Mouse (Mus musculus) brain, embryonic 18.5 days (tissue): ENCODE data around the gene Ak4.
"Not testable (repeated sequence)": the region's sequence is repeated elsewhere in the genome, so short reads cannot be mapped to it uniquely, and the experiment has no call there.

Source experiments
- DNase-seq: peaks from one replicate; pipeline ENCODE4 v3.0.0-alpha.2; 2012; ENCODE audit warnings: low read depth, low spot score

Ak4 gene

DNA sequence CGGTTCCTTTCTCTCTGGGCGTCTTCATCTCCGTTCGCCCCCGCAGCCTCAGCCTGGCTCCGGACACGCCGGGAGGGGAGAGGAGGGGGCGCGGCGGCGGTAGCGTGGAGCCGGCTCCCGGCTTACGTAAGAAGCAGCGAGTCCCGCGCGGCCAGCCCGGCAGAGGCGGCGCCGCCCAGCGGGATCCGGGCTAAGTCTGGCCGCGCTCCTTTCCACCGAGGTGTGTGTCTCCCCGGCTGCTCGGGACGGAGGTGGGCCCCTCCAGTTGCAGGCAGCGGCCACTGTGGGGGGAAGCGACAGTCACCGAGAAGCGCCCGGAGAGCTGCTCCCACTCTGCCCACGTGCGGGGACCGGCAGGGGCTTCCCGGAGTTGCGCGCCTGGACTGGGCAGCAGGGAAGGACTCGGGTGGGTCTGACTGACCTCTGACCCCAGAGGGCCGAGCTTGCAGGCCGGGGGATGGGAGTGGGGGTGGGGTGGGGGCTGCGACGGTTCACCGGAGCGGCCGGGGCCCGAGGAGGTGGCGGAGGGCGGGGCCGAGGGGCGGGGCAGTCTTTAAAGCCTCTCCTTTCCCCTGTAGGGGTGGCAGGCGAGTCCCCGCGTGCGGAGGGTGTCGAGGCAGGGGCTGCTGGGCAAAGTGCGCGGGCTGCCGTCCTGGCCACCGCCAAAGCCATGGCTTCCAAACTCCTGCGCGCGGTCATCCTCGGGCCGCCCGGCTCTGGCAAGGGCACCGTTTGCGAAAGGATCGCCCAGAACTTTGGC, at the start of gene Ak4:
Ak4 (plus strand) TSS at position 127 of the 760 bp plus-strand sequence.
- no peak for DNase-seq

GRCm38 (mm10) chr4:101369738-101370275, 49.3 kb upstream of the Ak4 start:
- no peak for DNase-seq

- no peak for DNase-seq
These were observed 46.8 kb upstream of the Ak4 start for GRCm38 (mm10) chr4:101372283-101372682.

DNA sequence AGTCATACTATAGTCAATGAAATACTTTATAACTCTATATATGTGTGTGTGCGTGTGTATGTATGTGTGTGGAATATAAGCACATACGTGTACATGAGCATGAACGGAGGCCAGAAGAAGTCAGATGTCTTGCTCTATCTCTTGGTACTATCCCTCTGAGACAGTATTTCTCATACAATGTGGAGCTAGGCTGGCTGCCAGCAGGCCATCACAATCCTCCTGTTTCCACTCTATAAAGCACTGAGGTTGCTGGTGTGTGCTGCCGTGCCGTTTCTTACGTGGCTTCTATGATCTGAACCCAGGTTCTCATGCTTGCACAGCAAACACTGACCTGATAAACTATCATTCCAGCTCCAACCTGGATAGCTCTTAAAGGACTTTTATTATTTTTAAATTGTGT, 46.3 kb upstream of the Ak4 start:
- no peak for DNase-seq

DNA sequence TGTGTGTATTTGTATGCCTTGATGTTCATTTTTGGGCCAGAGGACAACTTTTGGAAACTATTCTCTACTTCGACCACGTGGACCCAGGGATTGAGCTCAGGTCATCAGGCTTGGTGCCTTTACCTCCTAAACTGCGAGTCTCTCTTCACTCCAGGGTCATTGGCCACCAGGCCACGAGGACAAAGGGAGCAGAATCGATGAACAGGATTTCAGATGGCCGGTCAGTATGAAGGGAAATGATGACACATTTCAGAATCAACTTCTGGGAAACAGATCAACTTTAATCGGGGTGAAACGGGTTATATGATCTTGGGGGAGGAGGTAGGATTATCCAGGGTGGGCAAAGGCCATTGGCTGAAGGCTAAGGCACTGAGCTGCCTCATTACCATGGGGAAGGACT, 45.0 kb upstream of the Ak4 start:
- no peak for DNase-seq

DNA sequence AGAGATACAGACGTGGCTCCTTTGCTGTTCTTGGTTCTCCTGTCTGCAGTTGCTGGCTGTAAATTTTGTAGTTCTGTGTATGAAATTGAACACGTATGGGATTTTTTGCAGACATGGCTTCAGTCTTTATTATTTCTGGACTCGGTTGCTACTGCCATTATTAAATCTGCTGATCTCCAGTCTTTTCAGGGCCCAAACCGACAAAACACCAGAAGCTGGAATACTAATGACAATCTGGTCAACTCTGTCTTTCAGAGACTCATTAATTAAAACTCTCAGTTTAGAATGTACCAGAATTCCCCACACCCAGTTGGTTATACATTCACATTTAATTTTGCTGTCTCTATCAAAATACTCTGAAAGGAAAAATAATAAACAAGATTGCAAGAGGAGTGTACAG, 42.2 kb upstream of the Ak4 start:
- DNase-seq: peak; percentile 37

GRCm38 (mm10) chr4:101378241-101378640, 40.8 kb upstream of the Ak4 start:
- DNase-seq: no peak

DNA sequence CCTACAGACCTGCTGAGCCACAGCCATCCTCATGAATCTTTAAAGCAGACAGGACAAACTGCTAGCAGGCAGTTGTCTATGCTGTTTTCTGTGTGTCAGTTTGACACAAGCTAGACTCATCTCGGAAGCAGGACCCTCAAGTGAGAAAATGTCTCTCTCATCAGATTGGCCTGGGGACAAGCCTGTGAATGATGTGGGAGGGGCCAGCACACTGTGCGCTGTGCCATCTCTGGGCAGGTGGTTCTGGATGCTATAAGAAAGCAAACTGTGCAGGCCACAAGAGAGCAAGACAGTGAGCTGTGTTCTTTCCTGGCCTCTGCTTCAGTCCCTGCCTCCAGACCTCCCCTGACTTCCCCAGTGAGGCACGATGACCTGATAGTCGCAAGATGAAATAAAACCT, 40.3 kb upstream of the Ak4 start:
- DNase-seq: no peak

DNA sequence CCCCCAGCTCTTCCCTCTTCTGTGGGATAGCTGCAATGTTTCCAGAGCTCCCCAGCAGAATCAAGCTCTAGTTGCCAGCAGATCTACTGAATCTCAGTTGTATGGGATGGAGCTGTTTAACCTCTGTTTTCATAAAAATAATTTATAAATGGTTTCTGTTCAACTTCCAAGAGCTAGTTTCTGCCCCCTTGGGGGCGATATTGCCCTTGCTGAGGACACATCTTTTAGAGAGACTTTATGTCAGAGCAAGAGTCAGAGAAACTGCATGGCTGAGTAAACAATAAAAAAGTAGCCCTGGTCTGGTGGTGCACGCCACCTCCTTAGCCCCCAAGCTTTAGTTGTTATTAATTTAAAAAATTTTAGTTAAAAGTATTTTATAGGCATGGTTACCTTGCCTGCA, 34.1 kb upstream of the Ak4 start:
- DNase-seq: no peak

DNA sequence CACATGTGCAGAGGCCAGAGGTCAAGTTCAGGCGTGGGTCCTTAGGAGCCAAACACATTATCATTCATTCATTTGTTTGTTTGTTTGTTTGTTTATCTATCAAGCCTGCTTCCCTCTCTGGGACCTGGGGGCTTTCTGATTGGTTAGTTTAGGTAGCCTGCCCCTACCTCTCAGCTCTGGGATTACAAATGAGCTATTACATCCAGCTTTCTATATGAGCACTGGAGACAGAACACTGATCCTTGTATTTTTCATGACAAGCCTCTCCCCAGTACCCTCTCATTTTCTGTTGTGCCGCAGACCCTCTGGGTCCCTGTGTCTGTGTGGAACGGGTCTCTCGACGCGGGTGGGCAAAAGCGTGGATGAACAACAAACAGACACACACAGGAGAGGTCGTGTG, 30.8 kb upstream of the Ak4 start:
- no peak for DNase-seq

DNA sequence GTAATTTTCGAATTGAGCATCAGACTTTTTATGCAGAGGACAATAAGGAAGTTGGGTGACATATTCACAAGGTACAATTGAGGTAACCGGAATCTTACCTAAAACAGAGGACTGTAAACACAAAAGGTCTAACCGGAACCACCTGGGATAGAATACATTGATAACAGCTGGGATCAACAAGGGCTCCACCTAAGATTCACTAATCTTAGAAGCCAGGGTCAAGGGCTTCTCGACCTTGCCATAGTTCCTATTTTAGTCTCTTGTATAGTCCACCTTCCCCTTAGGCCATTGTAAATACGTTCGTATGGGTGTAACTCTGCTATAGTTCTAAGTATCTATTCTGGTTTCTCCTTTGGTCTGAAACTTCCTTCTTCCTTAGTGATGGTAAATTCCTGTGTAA, 30.4 kb upstream of the Ak4 start:
- DNase-seq: not testable (repeated sequence)

GRCm38 (mm10) chr4:101392229-101392628, 26.8 kb upstream of the Ak4 start:
- DNase-seq: no peak

DNA sequence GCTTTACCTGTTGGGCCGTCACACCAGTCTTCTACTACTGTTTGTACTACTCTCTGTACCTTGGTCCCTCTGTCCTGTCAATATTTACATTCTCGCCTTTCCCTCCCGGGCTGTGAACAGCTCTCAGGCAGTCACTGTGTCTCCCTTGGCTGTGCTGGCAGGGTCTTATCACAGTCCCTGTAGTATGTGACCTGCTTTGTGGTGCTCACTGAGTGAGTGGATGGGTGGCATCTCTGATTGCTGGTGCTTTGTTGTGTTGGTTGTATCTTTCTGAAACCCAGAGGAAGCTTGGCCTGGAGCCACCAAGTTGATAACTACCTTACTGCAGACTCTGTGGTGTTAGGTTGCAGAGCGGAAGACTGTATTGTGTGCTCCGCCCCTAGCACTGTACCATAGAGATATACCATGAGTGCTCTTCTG, 25.8 kb upstream of the Ak4 start:
- DNase-seq: no peak

- no peak for DNase-seq
These were observed 24.0 kb upstream of the Ak4 start for GRCm38 (mm10) chr4:101395021-101395533.

GRCm38 (mm10) chr4:101400025-101400594, 19.0 kb upstream of the Ak4 start:
- DNase-seq: no peak

DNA sequence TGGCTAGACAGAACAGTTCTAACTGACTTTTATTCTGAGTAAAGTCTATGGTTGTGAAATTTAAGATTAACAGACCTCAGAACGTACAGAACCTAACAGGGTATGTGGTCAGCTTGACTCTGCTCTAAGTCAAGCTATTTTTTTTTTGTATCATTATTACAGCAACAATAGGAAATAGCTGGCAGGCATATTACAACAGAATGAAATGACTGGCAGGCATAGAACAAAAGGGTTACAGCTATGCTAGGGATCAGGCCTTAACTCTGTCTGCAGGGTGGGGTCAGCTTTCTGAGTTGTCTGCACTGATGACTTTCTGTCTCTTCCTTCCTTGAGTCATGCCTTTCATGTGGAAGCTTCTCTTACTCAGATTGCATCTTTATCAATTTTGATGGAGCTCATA, 17.1 kb upstream of the Ak4 start:
- DNase-seq: no peak

- no peak for DNase-seq
These were observed 14.2 kb upstream of the Ak4 start for GRCm38 (mm10) chr4:101404863-101405262.

- no peak for DNase-seq
These were observed 12.5 kb upstream of the Ak4 start for GRCm38 (mm10) chr4:101406411-101407196.

DNA sequence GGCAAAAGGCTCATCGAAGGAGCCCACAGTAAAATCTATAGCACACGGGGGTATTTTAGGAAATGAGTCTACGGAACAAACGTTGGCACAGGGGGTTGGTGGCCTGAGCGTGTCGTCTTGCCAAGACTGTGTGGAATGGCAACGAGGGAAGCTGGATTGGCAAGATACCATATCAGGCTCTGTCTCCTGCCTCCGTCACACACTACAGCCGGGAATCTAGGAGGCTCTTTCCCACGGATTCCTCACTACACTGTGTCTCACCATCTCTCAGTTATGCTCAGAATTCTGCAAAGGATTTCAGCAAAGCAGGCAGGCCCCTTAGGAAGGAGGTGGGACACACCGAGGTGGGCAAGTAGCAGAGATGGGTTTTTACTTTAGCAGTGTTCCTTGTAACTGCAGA, 2.1 kb upstream of the Ak4 start:
- DNase-seq: no peak

DNA sequence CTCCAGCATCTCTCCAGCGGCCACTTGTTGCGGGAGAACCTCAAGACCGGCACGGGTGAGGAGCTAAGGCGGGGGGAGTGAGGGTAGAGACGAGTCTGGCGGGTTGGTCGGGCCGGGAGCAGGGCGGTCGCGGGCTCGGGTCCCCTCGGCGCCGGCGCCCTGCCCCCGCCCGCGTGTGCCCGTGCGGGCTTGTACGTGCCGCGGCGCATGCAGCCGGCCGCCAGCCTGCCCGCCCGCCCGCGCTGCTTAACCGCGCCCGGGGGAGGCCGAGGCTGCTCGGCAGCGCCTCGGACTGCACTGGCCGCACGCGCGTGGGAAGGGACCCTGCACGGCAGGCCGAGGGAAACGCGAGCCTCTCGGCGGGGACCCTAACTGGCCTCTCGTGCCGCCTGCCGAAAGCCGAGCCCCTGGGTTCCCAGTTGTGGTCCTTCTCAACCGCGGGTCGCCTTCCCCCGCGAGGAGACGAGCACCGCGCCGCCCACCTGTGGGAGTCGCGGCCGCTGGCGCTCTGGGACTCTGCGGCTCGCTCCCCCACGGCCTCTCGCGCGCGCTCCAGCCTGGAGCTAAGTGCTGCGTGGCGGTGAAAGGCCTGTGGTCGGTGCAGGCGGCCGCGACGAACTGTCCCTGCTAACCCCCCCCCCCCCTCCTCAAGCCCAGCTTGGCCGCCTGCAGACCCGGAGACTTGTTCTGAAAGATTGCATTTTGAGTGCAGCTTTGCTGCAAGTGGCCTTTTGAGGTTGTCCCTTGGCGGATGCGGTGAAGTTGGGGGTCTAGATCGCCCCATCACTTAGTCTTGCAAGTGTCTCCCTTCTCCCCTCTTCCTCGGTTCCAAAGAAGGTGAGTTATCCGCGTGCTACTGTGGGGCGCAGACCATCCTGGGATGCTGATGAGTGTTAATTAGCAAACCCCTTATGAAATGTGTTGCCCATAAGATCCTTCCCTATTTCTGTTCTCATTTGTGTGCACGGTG, 1.1 kb downstream of the Ak4 start:
- no peak for DNase-seq

- no peak for DNase-seq
These were observed 3.9 kb downstream of the Ak4 start for GRCm38 (mm10) chr4:101422996-101423395.
